Mouse (Mus musculus): ENCODE data around the gene Mrpl24. TPM values are rescaled to one million over a fixed set of nuclear protein-coding genes. Genes with fewer than 3 reads are reported as not detected.

Gene Mrpl24
- polyA plus RNA-seq, 1 experiment, result 25.5 TPM

- WGBS, result 8% methylated on average over 12 of the region's 12 CpGs
- Histone ChIP-seq H3K4me3 (ENCODE audit: low read depth, low read length) (peak overlapping the region; percentile 73), H3K4me1 (ENCODE audit: control insufficient read depth, insufficient read depth, insufficient read length, low read length) (peaks cover 23% of the 10 kb centered on the region), H3K36me3 (ENCODE audit: control insufficient read depth, insufficient read depth, low read length) (peaks cover 20% of the 10 kb centered on the region), H3K27ac (ENCODE audit: insufficient read depth, low read depth, low read length) (peak overlapping the region; percentile 99), H3K27me3 (ENCODE audit: control insufficient read depth, insufficient read depth, low read length) (no peaks in the 10 kb centered on the region)
- TF ChIP-seq POLR2A (IDR thresholded peaks at IDR 0.05; ENCODE audit: low read depth, low read length) (0 out of 2 replicates have a peak, but pooled peaks have one; percentile 20), CTCF (IDR thresholded peaks at IDR 0.05; ENCODE audit: extremely low read depth, insufficient read length, insufficient replicate concordance, low read depth, low read length) (no peak)
These were observed 8.6 kb upstream of the Mrpl24 start for GRCm38 (mm10) chr3:87910573-87911141.

DNA sequence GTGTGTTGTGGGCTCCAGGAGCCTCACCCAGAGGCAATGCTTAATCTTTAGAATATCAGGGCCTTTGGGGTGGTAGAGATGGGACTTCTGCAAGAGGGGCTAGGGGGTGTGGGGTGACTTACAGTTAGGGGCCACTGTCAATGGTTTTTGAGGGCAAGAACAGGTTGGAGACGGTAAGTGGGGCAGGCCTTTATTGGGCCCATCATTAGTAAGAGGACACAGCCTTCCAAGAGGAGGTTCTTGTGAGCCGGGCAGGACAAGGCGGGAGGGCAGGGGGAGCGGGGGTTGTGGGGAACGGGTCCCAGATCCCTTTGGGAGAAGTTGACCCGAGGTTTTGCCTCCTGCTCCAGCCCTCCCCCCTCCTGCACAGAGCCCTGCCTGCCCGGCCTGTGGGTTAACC, 5.8 kb upstream of the Mrpl24 start:
- no peaks in the 10 kb centered on the region for H3K27me3 ChIP-seq (ENCODE audit: control insufficient read depth, insufficient read depth, low read length)
- H3K36me3 ChIP-seq (ENCODE audit: control insufficient read depth, insufficient read depth, low read length), result peaks cover 29% of the 10 kb centered on the region
- no peak overlapping the region for H3K4me3 ChIP-seq (ENCODE audit: low read depth, low read length)
- H3K4me1 ChIP-seq (ENCODE audit: control insufficient read depth, insufficient read depth, insufficient read length, low read length), result peaks cover 15% of the 10 kb centered on the region
- no peak overlapping the region for H3K27ac ChIP-seq (ENCODE audit: insufficient read depth, low read depth, low read length)
- TF ChIP-seq CTCF (IDR thresholded peaks at IDR 0.05; ENCODE audit: extremely low read depth, insufficient read length, insufficient replicate concordance, low read depth, low read length) (no peak), POLR2A (IDR thresholded peaks at IDR 0.05; ENCODE audit: low read depth, low read length) (no peak)
- 80% methylated on average over 7 of the region's 7 CpGs for WGBS

DNA sequence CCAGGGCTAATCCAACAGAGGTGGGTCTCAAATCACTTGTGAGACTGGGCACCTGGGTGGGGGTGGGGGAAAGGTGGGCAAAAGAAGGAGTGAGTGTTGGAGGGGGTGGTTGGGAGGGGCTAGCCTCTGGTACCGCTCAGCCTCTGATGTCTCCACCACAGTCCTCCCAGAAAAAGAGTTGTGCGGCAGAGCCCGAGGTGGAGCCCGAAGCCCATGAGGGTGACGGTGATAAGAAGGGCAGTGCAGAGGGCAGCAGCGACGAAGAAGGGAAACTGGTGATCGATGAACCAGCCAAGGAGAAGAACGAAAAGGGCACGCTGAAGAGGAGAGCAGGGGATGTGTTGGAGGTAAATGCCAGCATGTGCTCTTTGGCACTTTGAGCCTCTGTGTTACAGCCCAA, 5.4 kb upstream of the Mrpl24 start:
- H3K4me1 ChIP-seq (ENCODE audit: control insufficient read depth, insufficient read depth, insufficient read length, low read length), result peaks cover 13% of the 10 kb centered on the region
- H3K4me3 ChIP-seq (ENCODE audit: low read depth, low read length), result no peak overlapping the region
- WGBS, result 93% methylated on average over 10 of the region's 10 CpGs
- no peaks in the 10 kb centered on the region for H3K27me3 ChIP-seq (ENCODE audit: control insufficient read depth, insufficient read depth, low read length)
- H3K36me3 ChIP-seq (ENCODE audit: control insufficient read depth, insufficient read depth, low read length), result peaks cover 29% of the 10 kb centered on the region
- TF ChIP-seq POLR2A (IDR thresholded peaks at IDR 0.05; ENCODE audit: low read depth, low read length) (no peak), CTCF (IDR thresholded peaks at IDR 0.05; ENCODE audit: extremely low read depth, insufficient read length, insufficient replicate concordance, low read depth, low read length) (no peak)
- no peak overlapping the region for H3K27ac ChIP-seq (ENCODE audit: insufficient read depth, low read depth, low read length)

DNA sequence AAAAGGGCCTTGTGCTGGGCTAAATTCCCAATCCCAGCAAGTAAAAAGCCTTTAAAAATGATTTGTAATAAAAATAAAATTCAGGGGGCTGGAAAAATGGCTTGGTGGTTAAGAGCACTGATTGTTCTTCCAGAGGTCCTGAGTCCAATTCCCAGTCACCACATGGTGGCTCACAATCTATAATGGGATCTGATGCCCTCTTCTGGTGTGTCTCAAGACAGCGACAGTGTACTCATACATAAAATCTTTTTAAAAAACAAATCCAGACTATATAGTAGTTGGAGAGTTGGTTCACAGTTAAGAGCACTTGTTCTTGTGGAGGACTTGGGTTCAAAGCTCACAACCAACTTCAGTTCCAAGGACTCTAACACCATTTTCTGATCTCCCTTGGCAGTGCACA, 2.3 kb upstream of the Mrpl24 start:
- no peaks in the 10 kb centered on the region for H3K27me3 ChIP-seq (ENCODE audit: control insufficient read depth, insufficient read depth, low read length)
- no peak overlapping the region for H3K4me3 ChIP-seq (ENCODE audit: low read depth, low read length)
- H3K36me3 ChIP-seq (ENCODE audit: control insufficient read depth, insufficient read depth, low read length), result peaks cover 33% of the 10 kb centered on the region
- WGBS, result 84% methylated on average over 1 of the region's 1 CpGs
- no peaks in the 10 kb centered on the region; the same call in 1 of the 2 replicates for H3K4me1 ChIP-seq (ENCODE audit: control insufficient read depth, insufficient read depth, insufficient read length, low read length)
- TF ChIP-seq CTCF (IDR thresholded peaks at IDR 0.05; ENCODE audit: extremely low read depth, insufficient read length, insufficient replicate concordance, low read depth, low read length), result no peak
- TF ChIP-seq POLR2A (IDR thresholded peaks at IDR 0.05; ENCODE audit: low read depth, low read length), result no peak
- no peak overlapping the region for H3K27ac ChIP-seq (ENCODE audit: insufficient read depth, low read depth, low read length)

DNA sequence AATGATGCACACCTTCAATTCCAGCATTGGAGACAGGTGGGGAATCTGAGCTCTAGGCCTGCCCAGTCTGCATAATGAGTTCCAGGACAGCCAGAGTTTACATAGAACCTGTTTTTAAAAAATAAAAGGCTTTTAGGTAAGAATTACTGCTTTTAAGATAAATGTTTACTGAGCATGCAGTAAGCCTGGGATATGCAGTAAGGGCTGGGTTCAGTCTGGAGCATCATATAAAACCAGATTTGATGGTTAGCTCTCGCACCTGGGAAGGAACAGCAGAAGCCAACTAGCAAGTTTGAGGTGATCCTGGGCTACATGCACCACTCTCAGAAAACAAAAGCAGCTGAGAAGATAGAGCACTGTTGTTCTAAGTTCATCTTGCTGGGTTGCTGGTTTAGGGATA, 755 bp upstream of the Mrpl24 start:
- no peak overlapping the region for H3K4me3 ChIP-seq (ENCODE audit: low read depth, low read length)
- H3K36me3 ChIP-seq (ENCODE audit: control insufficient read depth, insufficient read depth, low read length), result peaks cover 42% of the 10 kb centered on the region
- H3K4me1 ChIP-seq (ENCODE audit: control insufficient read depth, insufficient read depth, insufficient read length, low read length), result no peaks in the 10 kb centered on the region; the same call in 1 of the 2 replicates
- H3K27ac ChIP-seq (ENCODE audit: insufficient read depth, low read depth, low read length), result no peak overlapping the region
- WGBS, result 92% methylated on average over 1 of the region's 1 CpGs
- H3K27me3 ChIP-seq (ENCODE audit: control insufficient read depth, insufficient read depth, low read length), result no peaks in the 10 kb centered on the region
- TF ChIP-seq CTCF (IDR thresholded peaks at IDR 0.05; ENCODE audit: extremely low read depth, insufficient read length, insufficient replicate concordance, low read depth, low read length), result no peak
- no peak for TF ChIP-seq POLR2A (IDR thresholded peaks at IDR 0.05; ENCODE audit: low read depth, low read length)

- H3K36me3 ChIP-seq (ENCODE audit: control insufficient read depth, insufficient read depth, low read length), result peaks cover 44% of the 10 kb centered on the region
- H3K27me3 ChIP-seq (ENCODE audit: control insufficient read depth, insufficient read depth, low read length), result no peaks in the 10 kb centered on the region
- H3K4me1 ChIP-seq (ENCODE audit: control insufficient read depth, insufficient read depth, insufficient read length, low read length), result no peaks in the 10 kb centered on the region; the same call in 1 of the 2 replicates
- H3K27ac ChIP-seq (ENCODE audit: insufficient read depth, low read depth, low read length), result no peak overlapping the region
- no peak overlapping the region for H3K4me3 ChIP-seq (ENCODE audit: low read depth, low read length)
- TF ChIP-seq CTCF (IDR thresholded peaks at IDR 0.05; ENCODE audit: extremely low read depth, insufficient read length, insufficient replicate concordance, low read depth, low read length), result no peak
- TF ChIP-seq POLR2A (IDR thresholded peaks at IDR 0.05; ENCODE audit: low read depth, low read length), result no peak
- WGBS, result 43% methylated on average over 9 of the region's 9 CpGs
These were observed 1.1 kb downstream of the Mrpl24 start for GRCm38 (mm10) chr3:87920270-87920943.

GRCm38 (mm10) chr3:87924996-87925395, 5.7 kb downstream of the Mrpl24 start:
- H3K36me3 ChIP-seq (ENCODE audit: control insufficient read depth, insufficient read depth, low read length), result peaks cover 49% of the 10 kb centered on the region
- H3K4me3 ChIP-seq (ENCODE audit: low read depth, low read length), result no peak overlapping the region
- H3K27me3 ChIP-seq (ENCODE audit: control insufficient read depth, insufficient read depth, low read length), result no peaks in the 10 kb centered on the region
- no peak for TF ChIP-seq CTCF (IDR thresholded peaks at IDR 0.05; ENCODE audit: extremely low read depth, insufficient read length, insufficient replicate concordance, low read depth, low read length)
- TF ChIP-seq POLR2A (IDR thresholded peaks at IDR 0.05; ENCODE audit: low read depth, low read length), result no peak
- WGBS, result 86% methylated on average over 7 of the region's 7 CpGs
- no peak overlapping the region for H3K27ac ChIP-seq (ENCODE audit: insufficient read depth, low read depth, low read length)
- peaks cover 5% of the 10 kb centered on the region; the same call in 1 of the 2 replicates for H3K4me1 ChIP-seq (ENCODE audit: control insufficient read depth, insufficient read depth, insufficient read length, low read length)

Measured in small intestine, adult 2 months (tissue).